Mouse (Mus musculus): ENCODE results near the gene Rab32. TPM values are rescaled to one million over a fixed set of nuclear protein-coding genes. Genes with fewer than 3 reads are reported as not detected.

Gene Rab32
- polyA plus RNA-seq, 1 experiment from 2014 or later = 11.1 TPM

Other genes starting within 250 kb of the Rab32 start
- gene Adgb, start 85.9 kb downstream of the Rab32 start, polyA plus RNA-seq (2016; fragmentation: Nextera tagmentation; extraction: Ambion mirVana) = 0.11 and 0.14 TPM in 2 replicates
- not detected in 2 replicates for gene Gm10944, start 123.1 kb upstream of the Rab32 start, polyA plus RNA-seq (2016; fragmentation: Nextera tagmentation; extraction: Ambion mirVana)